Mouse (Mus musculus) liver, embryonic 16.5 days (tissue): Measurements from ENCODE around the gene Ftsj1. TPM values are rescaled to one million over a fixed set of nuclear protein-coding genes. Genes with fewer than 3 reads are reported as not detected.

ENCODE experiments used
- ATAC-seq: fragments of 200-750 bp; cut with Nextera tagmentation; 2 replicates; pipeline ENCODE4 v1.8.0; 2017; ENCODE audit warnings: low read depth, mild to moderate bottlenecking, moderate number of reproducible peaks, moderate library complexity
- H3K27ac ChIP-seq: fragments of 300-500 bp; sonication (generic); 2 replicates; pipeline ENCODE4 v1.5.1; 2014; ENCODE audit warnings: mild to moderate bottlenecking, low read length
- H3K27me3 ChIP-seq: fragments of 300-500 bp; sonication (generic); 2 replicates; pipeline ENCODE4 v1.6.1; 2014; ENCODE audit warnings: low read depth, low read length, mixed read lengths; ENCODE audit not compliant: control insufficient read depth, insufficient read depth
- H3K36me3 ChIP-seq: fragments of 300-500 bp; sonication (generic); 2 replicates; pipeline ENCODE4 v1.6.1; 2014; ENCODE audit warnings: mild to moderate bottlenecking; ENCODE audit not compliant: control insufficient read depth, insufficient read depth
- H3K4me1 ChIP-seq: fragments of 300-500 bp; sonication (generic); 2 replicates; pipeline ENCODE4 v1.6.1; 2014; ENCODE audit warnings: low read depth, low read length, mixed read lengths; ENCODE audit not compliant: control insufficient read depth
- H3K4me2 ChIP-seq: fragments of 300-500 bp; sonication (generic); 2 replicates; pipeline ENCODE4 v1.6.1; 2014; ENCODE audit warnings: low read depth, low read length, mixed read lengths
- H3K4me3 ChIP-seq: fragments of 300-500 bp; sonication (generic); 2 replicates; pipeline ENCODE4 v1.5.1; 2014; ENCODE audit warnings: low read depth, mild to moderate bottlenecking, low read length
- H3K9ac ChIP-seq: fragments of 300-500 bp; sonication (generic); 2 replicates; pipeline ENCODE4 v1.6.1; 2014; ENCODE audit warnings: low read depth, low read length
- H3K9me3 ChIP-seq: fragments of 300-500 bp; sonication (generic); replicated peaks from 2 replicates; pipeline ENCODE4 v1.6.1; 2016; ENCODE audit warnings: low read length; ENCODE audit not compliant: control insufficient read depth
- WGBS: fragments of 180-500 bp; shearing (Covaris S2); extraction: QIAGEN DNeasy Blood & Tissue Kit; methylation state at CpG from one replicate; pipeline ENCODE4 v1.1.7; 2014; ENCODE audit not compliant: insufficient replicate concordance; 5-methylcytosine and 5-hydroxymethylcytosine counted together
- polyA plus RNA-seq: library from polyadenylated mRNA; unstranded; fragments of >200 nt; fragmentation: Nextera tagmentation; extraction: Ambion mirVana; gene quantifications from 2 replicates; pipeline ENCODE4 v1.2.1, GENCODE M21; 2015

Ftsj1 gene
- polyA plus RNA-seq, 1 experiment from 2014 or later, result 29.3 TPM

DNA sequence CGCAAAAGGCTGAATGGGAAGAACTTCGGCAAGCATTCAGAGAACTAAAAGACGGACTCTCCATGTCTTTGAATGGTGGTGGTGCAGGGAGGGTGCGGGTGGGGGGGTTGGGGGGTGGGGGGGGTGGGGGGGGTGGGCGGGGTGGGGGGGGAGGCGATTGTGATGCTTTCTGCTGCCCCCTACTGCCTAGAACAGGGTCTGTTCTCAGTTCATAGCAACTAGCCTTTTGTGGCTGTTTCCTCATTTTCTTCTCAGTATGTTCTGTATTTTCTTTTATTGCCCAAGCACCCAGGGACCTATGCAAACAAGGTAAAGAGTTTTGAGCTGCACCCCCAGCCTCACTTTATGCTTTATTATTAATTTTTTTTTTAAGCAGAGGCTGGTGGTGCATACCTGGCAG lies 3.6 kb upstream of the Ftsj1 start:
- Histone ChIP-seq H3K9ac (no peak overlapping the region), H3K27me3 (no peaks in the 10 kb centered on the region), H3K4me2 (no peak overlapping the region), H3K36me3 (no peaks in the 10 kb centered on the region), H3K9me3 (no peaks in the 10 kb centered on the region), H3K4me1 (no peaks in the 10 kb centered on the region; the same call in none of the 2 replicates), H3K4me3 (no peak overlapping the region), H3K27ac (no peak overlapping the region)
- no peak for ATAC-seq
- WGBS, result 15% methylated on average over 2 of the region's 6 CpGs

GRCm38 (mm10) chrX:8253711-8254110 lies 1.5 kb upstream of the Ftsj1 start:
- H3K36me3 ChIP-seq, result no peaks in the 10 kb centered on the region; the same call in 1 of the 2 replicates
- ATAC-seq, result no peak
- WGBS, result 80% methylated on average over 2 of the region's 2 CpGs
- no peak overlapping the region for H3K4me3 ChIP-seq
- no peak overlapping the region for H3K4me2 ChIP-seq
- H3K9me3 ChIP-seq, result no peaks in the 10 kb centered on the region
- no peak overlapping the region for H3K27ac ChIP-seq
- no peaks in the 10 kb centered on the region; the same call in none of the 2 replicates for H3K4me1 ChIP-seq
- no peak overlapping the region for H3K9ac ChIP-seq
- H3K27me3 ChIP-seq, result no peaks in the 10 kb centered on the region

DNA sequence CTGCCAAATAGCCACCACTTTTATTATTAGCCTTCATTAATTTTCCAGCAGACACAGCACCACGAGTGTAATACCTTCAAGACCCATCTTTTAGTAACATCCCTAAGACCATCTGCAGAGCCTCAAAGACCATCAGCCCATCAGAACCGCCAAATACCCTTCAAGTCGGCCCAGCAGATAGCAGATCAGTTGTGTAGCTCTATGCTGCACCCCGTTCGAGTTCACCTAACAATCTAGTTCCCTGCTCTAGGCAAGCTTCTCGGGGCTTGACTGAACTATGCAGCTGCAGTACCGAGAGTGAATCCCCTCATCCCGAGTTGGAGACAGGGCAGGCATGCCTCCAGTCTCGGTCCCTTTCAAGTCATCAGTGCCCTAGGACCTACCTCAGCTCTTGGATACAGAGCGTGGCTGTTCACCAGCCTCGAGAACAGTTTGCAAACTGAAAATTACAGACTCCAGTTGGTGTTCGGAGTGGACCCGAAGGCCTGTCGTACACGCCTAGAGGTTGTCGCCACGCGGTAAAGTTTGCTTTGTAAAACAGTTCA lies 345 bp downstream of the Ftsj1 start:
- H3K4me2 ChIP-seq, result peak overlapping the region; percentile 68
- H3K9me3 ChIP-seq, result no peaks in the 10 kb centered on the region
- ATAC-seq, result peak; percentile 35
- H3K36me3 ChIP-seq, result no peaks in the 10 kb centered on the region; the same call in 1 of the 2 replicates
- peak overlapping the region; percentile 78 for H3K4me3 ChIP-seq
- no peaks in the 10 kb centered on the region for H3K27me3 ChIP-seq
- peak overlapping the region; percentile 79 for H3K9ac ChIP-seq
- 12% methylated on average over 18 of the region's 18 CpGs for WGBS
- H3K27ac ChIP-seq, result peak overlapping the region; percentile 66
- no peaks in the 10 kb centered on the region; the same call in none of the 2 replicates for H3K4me1 ChIP-seq

DNA sequence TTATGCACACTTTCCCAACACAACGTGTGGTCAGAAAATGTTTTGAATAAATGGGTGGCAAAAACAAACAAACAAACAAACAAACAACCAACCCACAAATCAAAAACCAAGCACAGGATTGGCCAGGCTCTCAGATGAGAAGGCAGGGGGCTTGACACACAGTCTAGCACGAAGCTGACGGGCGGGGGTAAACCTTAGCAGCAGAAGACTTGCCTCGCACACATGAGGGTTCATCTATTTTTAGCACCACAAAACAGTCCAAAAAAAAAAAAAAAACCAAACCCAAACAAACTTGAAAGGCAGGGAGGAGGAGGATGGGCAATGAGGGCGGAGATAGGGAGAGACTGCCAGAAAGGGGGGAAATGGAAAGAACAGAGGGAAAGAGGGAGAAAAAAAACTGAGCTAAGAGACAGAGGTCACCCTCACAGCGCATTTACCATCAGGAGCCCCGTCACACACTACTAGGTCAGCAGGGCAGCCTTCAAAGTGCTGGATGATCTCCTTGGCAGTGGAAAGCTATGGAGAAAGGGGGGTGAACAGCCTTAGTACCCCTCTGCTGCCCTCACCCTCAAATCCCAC lies 3.6 kb downstream of the Ftsj1 start:
- H3K4me1 ChIP-seq, result no peaks in the 10 kb centered on the region; the same call in none of the 2 replicates
- H3K4me3 ChIP-seq, result no peak overlapping the region
- H3K4me2 ChIP-seq, result no peak overlapping the region
- H3K36me3 ChIP-seq, result no peaks in the 10 kb centered on the region; the same call in 1 of the 2 replicates
- WGBS, result 75% methylated on average over 8 of the region's 8 CpGs
- H3K27ac ChIP-seq, result no peak overlapping the region
- H3K9me3 ChIP-seq, result no peaks in the 10 kb centered on the region
- ATAC-seq, result no peak
- no peak overlapping the region for H3K9ac ChIP-seq
- no peaks in the 10 kb centered on the region for H3K27me3 ChIP-seq

GRCm38 (mm10) chrX:8247680-8248079 lies 4.5 kb downstream of the Ftsj1 start:
- 76% methylated on average over 2 of the region's 2 CpGs for WGBS
- no peak overlapping the region for H3K4me2 ChIP-seq
- H3K4me1 ChIP-seq, result no peaks in the 10 kb centered on the region; the same call in none of the 2 replicates
- H3K9ac ChIP-seq, result no peak overlapping the region
- no peaks in the 10 kb centered on the region for H3K27me3 ChIP-seq
- no peaks in the 10 kb centered on the region; the same call in none of the 2 replicates for H3K36me3 ChIP-seq
- H3K9me3 ChIP-seq, result no peaks in the 10 kb centered on the region
- no peak overlapping the region for H3K27ac ChIP-seq
- no peak for ATAC-seq
- H3K4me3 ChIP-seq, result no peak overlapping the region

GRCm38 (mm10) chrX:8238804-8239395 lies 13.3 kb downstream of the Ftsj1 start:
- no peak for ATAC-seq
- Histone ChIP-seq H3K4me1 (no peaks in the 10 kb centered on the region), H3K4me3 (no peak overlapping the region), H3K27me3 (no peaks in the 10 kb centered on the region), H3K9me3 (no peaks in the 10 kb centered on the region), H3K36me3 (no peaks in the 10 kb centered on the region; the same call in 1 of the 2 replicates), H3K27ac (no peak overlapping the region), H3K4me2 (no peak overlapping the region), H3K9ac (no peak overlapping the region)
- 75% methylated on average over 13 of the region's 13 CpGs for WGBS

GRCm38 (mm10) chrX:8236704-8237103 lies 15.5 kb downstream of the Ftsj1 start:
- no peak overlapping the region for H3K27ac ChIP-seq
- no peak for ATAC-seq
- no peak overlapping the region for H3K4me3 ChIP-seq
- H3K36me3 ChIP-seq, result no peaks in the 10 kb centered on the region
- no peak overlapping the region for H3K9ac ChIP-seq
- H3K4me2 ChIP-seq, result no peak overlapping the region
- 56% methylated on average over 2 of the region's 2 CpGs for WGBS
- peaks cover 4% of the 10 kb centered on the region; the same call in 1 of the 2 replicates for H3K4me1 ChIP-seq
- H3K9me3 ChIP-seq, result no peaks in the 10 kb centered on the region
- H3K27me3 ChIP-seq, result no peaks in the 10 kb centered on the region

DNA sequence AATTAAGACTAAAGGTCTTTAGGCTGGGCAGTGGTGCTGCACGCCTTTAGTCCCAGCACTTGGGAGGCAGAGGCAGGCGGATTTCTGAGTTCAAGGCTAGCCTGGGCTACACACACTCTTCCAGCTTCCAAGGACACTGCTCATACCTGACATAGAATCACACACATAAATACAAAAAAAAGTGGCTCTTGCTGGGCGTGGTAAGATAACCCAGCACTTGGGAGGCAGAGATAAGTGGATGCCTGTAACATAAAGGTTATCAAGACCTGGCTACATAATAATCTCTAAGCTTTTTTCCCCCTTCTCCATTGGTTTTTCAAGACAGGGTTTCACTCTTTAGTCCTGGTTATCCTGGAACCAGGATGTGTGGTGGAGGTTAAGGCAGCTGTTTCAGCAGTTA lies 18.6 kb downstream of the Ftsj1 start:
- Histone ChIP-seq H3K9me3 (no peaks in the 10 kb centered on the region), H3K4me2 (no peak overlapping the region), H3K9ac (no peak overlapping the region), H3K4me3 (no peak overlapping the region), H3K4me1 (peaks cover 4% of the 10 kb centered on the region; the same call in 1 of the 2 replicates), H3K27me3 (no peaks in the 10 kb centered on the region), H3K36me3 (no peaks in the 10 kb centered on the region), H3K27ac (no peak overlapping the region)
- WGBS, result 55% methylated on average over 3 of the region's 3 CpGs
- ATAC-seq, result 0 out of 2 replicates have a peak, but pooled peaks have one; percentile 35

GRCm38 (mm10) chrX:8230272-8230671 lies 21.9 kb downstream of the Ftsj1 start:
- no peak overlapping the region for H3K4me3 ChIP-seq
- no peak for ATAC-seq

More at GRCm38 (mm10) chrX:8230272-8230671, 21.9 kb downstream of the Ftsj1 start:
- Histone ChIP-seq H3K9ac (no peak overlapping the region), H3K27me3 (no peaks in the 10 kb centered on the region), H3K4me2 (no peak overlapping the region), H3K36me3 (no peaks in the 10 kb centered on the region), H3K4me1 (peaks cover 4% of the 10 kb centered on the region; the same call in 1 of the 2 replicates), H3K9me3 (no peaks in the 10 kb centered on the region), H3K27ac (no peak overlapping the region)
- 60% methylated on average over 4 of the region's 4 CpGs for WGBS
